Mouse (Mus musculus): ENCODE data around the gene Dph2. TPM values are rescaled to one million over a fixed set of nuclear protein-coding genes. Genes with fewer than 3 reads are reported as not detected.

Dph2 gene
- polyA plus RNA-seq, 1 experiment from 2014 or later: 10.6 TPM

DNA sequence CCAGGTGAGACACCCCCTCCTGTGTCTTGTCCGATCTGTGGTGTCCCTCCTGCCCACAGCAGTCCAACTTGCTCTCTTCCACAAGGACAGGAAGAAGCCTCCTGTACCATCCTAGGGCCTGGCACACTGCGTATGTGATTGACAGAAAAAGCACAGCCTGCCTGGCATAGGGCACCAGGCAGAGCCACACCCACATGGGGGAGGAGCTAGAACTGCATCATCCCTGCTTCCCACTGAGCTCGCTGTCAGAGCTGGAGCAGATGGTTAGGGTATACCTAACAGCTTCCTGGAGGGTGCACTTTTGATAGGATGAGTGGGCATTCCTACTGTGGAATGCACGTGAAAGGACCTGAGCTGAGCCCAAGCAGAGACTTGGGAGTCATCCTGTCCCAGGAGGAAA lies 29.0 kb downstream of the Dph2 start:
- peak; percentile 36; the same call in 1 of the 2 replicates for ATAC-seq (ENCODE audit: insufficient number of reproducible peaks, insufficient read depth, low FRiP score, low read depth)

DNA sequence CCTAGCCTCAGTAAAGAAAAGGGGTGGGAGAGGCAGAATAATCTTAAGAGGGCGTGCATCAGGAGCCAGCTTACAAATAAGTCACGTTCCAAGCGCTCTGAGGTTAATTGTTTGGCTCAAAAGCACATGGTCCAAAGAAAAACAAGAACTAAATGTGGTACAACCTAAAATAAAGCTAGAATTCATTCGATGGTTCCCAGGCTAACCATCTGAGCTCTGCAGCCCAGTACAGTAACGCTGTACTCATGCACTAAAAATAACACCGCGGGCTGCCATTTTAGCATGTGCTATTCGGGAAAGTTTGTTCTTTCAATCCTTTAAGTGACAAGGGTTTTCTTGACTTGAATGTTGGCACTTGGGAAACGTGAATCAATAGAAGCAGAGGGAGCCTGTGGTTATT lies 31.3 kb downstream of the Dph2 start:
- Histone ChIP-seq H3K27ac (replicated peaks in 1 of 2; ENCODE audit: control insufficient read depth in 1 of 2, insufficient read depth in 1 of 2, low read depth in 2 of 2, low read length in 2 of 2) (no peak overlapping the region), H3K27me3 (ENCODE audit: control insufficient read depth, insufficient read depth, low read length) (no peaks in the 10 kb centered on the region; the same call in 1 of the 2 replicates), H3K36me3 (ENCODE audit: control insufficient read depth, insufficient read depth, low read length) (0 out of 2 replicates have a peak, but pooled peaks cover 6% of the 10 kb centered on the region), H3K4me3 (ENCODE audit: control insufficient read depth in 1 of 2, insufficient read depth in 1 of 2, low read depth in 1 of 2, low read length in 2 of 2) (no peak overlapping the region), H3K4me1 (ENCODE audit: control insufficient read depth in 2 of 2, insufficient read depth in 2 of 2, low read length in 2 of 2) (peaks cover 2 to 4% of the 10 kb centered on the region in 2 experiments; a peak in 2 of 4 replicates), H3K9me3 (ENCODE audit: control insufficient read depth, low read length) (no peaks in the 10 kb centered on the region), H3K4me2 (ENCODE audit: low read length) (no peak overlapping the region), H3K9ac (ENCODE audit: low read length) (no peak overlapping the region)
- no peak for ATAC-seq (ENCODE audit: insufficient number of reproducible peaks, insufficient read depth, low FRiP score, low read depth)
- 78% methylated on average over 9 of the region's 9 CpGs for WGBS

More for the DNA sequence above, 29.0 kb downstream of the Dph2 start:
- Histone ChIP-seq H3K4me2 (ENCODE audit: low read length) (no peak overlapping the region), H3K36me3 (ENCODE audit: control insufficient read depth, insufficient read depth, low read length) (no peaks in the 10 kb centered on the region), H3K27ac (replicated peaks in 1 of 2; ENCODE audit: control insufficient read depth in 1 of 2, insufficient read depth in 1 of 2, low read depth in 2 of 2, low read length in 2 of 2) (no peak overlapping the region), H3K4me3 (ENCODE audit: control insufficient read depth in 1 of 2, insufficient read depth in 1 of 2, low read depth in 1 of 2, low read length in 2 of 2) (no peak overlapping the region), H3K27me3 (ENCODE audit: control insufficient read depth, insufficient read depth, low read length) (peaks cover 7% of the 10 kb centered on the region; the same call in 1 of the 2 replicates), H3K9me3 (ENCODE audit: control insufficient read depth, low read length) (no peaks in the 10 kb centered on the region), H3K9ac (ENCODE audit: low read length) (no peak overlapping the region), H3K4me1 (ENCODE audit: control insufficient read depth in 2 of 2, insufficient read depth in 2 of 2, low read length in 2 of 2) (peaks cover 10 to 11% of the 10 kb centered on the region in 2 experiments; a peak in 2 of 4 replicates)
- 39% methylated on average over 4 of the region's 4 CpGs for WGBS

DNA sequence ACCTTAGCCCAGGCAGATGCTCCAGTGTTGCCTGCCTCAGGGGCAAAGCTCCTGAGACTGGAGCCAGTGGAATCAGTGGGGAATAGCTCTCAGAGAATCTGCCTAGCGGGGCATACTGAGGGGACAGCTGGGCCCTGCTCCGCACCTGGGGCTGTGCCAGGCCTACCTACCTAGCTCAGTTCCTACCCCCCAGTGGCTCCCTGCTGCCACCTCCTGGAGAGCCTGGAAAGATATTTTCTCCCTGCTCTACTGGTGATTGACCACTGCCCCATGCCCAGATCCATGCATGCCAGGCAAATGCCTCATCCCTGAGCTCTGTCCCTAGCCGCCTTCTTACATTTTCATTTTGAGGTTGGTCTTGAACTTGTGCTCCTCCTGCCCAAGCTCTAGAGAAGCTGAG lies 33.0 kb downstream of the Dph2 start:
- H3K27ac ChIP-seq (replicated peaks in 1 of 2; ENCODE audit: control insufficient read depth in 1 of 2, insufficient read depth in 1 of 2, low read depth in 2 of 2, low read length in 2 of 2): no peak overlapping the region
- ATAC-seq (ENCODE audit: insufficient number of reproducible peaks, insufficient read depth, low FRiP score, low read depth): no peak

DNA sequence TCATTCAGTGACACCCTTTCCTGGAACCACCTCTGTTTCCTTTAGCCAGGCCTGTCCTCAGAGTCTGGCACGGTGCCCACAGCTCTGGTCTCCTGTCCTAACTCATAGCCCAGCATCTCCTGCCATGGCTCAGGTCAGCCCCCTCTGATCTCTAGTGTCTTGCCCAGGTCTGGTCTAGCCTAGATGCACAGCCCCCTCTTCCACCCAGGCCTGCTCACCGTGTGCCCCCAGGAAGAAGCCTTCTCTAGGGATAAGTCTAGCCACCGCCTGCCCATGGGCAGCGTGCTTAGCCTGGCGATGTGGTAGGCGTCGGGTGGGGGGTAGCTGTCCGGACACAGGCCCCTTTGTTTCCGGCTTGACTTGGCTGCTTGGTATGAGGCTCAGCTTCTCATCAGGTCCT lies 36.7 kb downstream of the Dph2 start:
- no peak overlapping the region for H3K4me2 ChIP-seq (ENCODE audit: low read length)
- H3K27me3 ChIP-seq (ENCODE audit: control insufficient read depth, insufficient read depth, low read length): no peaks in the 10 kb centered on the region; the same call in 1 of the 2 replicates
- H3K9ac ChIP-seq (ENCODE audit: low read length): no peak overlapping the region
- peaks cover 10% of the 10 kb centered on the region in 2 experiments for H3K4me1 ChIP-seq (ENCODE audit: control insufficient read depth in 2 of 2, insufficient read depth in 2 of 2, low read length in 2 of 2)
- 0 out of 2 replicates have a peak, but pooled peaks cover 6% of the 10 kb centered on the region for H3K36me3 ChIP-seq (ENCODE audit: control insufficient read depth, insufficient read depth, low read length)
- WGBS: 79% methylated on average over 9 of the region's 9 CpGs
- no peak overlapping the region for H3K27ac ChIP-seq (replicated peaks in 1 of 2; ENCODE audit: control insufficient read depth in 1 of 2, insufficient read depth in 1 of 2, low read depth in 2 of 2, low read length in 2 of 2)
- H3K9me3 ChIP-seq (ENCODE audit: control insufficient read depth, low read length): no peaks in the 10 kb centered on the region
- no peak for ATAC-seq (ENCODE audit: insufficient number of reproducible peaks, insufficient read depth, low FRiP score, low read depth)
- no peak overlapping the region for H3K4me3 ChIP-seq (ENCODE audit: control insufficient read depth in 1 of 2, insufficient read depth in 1 of 2, low read depth in 1 of 2, low read length in 2 of 2)

More for the DNA sequence above, 33.0 kb downstream of the Dph2 start:
- no peak overlapping the region for H3K4me2 ChIP-seq (ENCODE audit: low read length)
- H3K4me3 ChIP-seq (ENCODE audit: control insufficient read depth in 1 of 2, insufficient read depth in 1 of 2, low read depth in 1 of 2, low read length in 2 of 2): no peak overlapping the region
- H3K9me3 ChIP-seq (ENCODE audit: control insufficient read depth, low read length): no peaks in the 10 kb centered on the region
- 0 out of 2 replicates have a peak, but pooled peaks cover 6% of the 10 kb centered on the region for H3K36me3 ChIP-seq (ENCODE audit: control insufficient read depth, insufficient read depth, low read length)
- H3K27me3 ChIP-seq (ENCODE audit: control insufficient read depth, insufficient read depth, low read length): no peaks in the 10 kb centered on the region; the same call in 1 of the 2 replicates
- peaks cover 12% of the 10 kb centered on the region in 2 experiments for H3K4me1 ChIP-seq (ENCODE audit: control insufficient read depth in 2 of 2, insufficient read depth in 2 of 2, low read length in 2 of 2)
- WGBS: 78% methylated on average over 3 of the region's 3 CpGs
- no peak overlapping the region for H3K9ac ChIP-seq (ENCODE audit: low read length)

DNA sequence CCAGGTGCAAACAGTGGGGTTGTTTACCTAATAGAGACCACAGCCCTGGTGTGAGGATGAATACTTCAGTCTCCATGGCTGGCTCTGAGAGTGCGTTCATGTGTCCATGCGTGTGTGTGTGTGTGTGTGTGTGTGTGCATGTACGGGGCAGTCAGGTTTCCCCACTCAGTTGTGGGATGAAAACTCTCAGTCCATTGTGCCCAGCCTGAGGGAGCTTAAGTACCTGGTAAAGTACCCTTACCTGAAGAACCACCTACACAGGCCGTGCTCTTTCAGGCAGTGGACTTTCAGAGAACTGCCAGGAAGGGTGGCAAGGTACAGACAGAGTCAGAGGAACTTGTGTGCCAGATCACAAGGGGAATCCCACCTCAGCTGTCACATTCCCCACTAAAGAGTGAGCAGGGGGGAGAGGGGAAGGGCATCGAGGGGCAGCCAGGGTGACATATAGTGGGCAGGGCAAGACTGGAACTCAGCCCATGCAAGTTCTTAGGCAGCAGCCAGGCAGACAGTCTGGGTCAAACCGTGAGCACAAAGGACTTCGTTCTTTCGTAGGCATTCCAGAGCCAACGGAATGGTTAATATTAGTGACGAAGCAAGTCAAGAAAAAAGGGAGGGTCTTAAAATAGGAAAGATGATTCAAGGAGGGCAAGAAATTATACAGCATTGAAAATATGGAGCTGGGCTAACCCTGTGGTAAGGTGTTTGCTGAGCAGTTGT lies 39.5 kb downstream of the Dph2 start:
- ATAC-seq (ENCODE audit: insufficient number of reproducible peaks, insufficient read depth, low FRiP score, low read depth): no peak
- Histone ChIP-seq H3K9ac (ENCODE audit: low read length) (no peak overlapping the region), H3K4me2 (ENCODE audit: low read length) (no peak overlapping the region), H3K27ac (replicated peaks in 1 of 2; ENCODE audit: control insufficient read depth in 1 of 2, insufficient read depth in 1 of 2, low read depth in 2 of 2, low read length in 2 of 2) (no peak overlapping the region), H3K36me3 (ENCODE audit: control insufficient read depth, insufficient read depth, low read length) (0 out of 2 replicates have a peak, but pooled peaks cover 3% of the 10 kb centered on the region), H3K27me3 (ENCODE audit: control insufficient read depth, insufficient read depth, low read length) (no peaks in the 10 kb centered on the region), H3K4me1 (ENCODE audit: control insufficient read depth in 2 of 2, insufficient read depth in 2 of 2, low read length in 2 of 2) (peaks cover 13 to 15% of the 10 kb centered on the region in 2 experiments), H3K9me3 (ENCODE audit: control insufficient read depth, low read length) (no peaks in the 10 kb centered on the region), H3K4me3 (ENCODE audit: control insufficient read depth in 1 of 2, insufficient read depth in 1 of 2, low read depth in 1 of 2, low read length in 2 of 2) (no peak overlapping the region)
- WGBS: 86% methylated on average over 10 of the region's 10 CpGs

DNA sequence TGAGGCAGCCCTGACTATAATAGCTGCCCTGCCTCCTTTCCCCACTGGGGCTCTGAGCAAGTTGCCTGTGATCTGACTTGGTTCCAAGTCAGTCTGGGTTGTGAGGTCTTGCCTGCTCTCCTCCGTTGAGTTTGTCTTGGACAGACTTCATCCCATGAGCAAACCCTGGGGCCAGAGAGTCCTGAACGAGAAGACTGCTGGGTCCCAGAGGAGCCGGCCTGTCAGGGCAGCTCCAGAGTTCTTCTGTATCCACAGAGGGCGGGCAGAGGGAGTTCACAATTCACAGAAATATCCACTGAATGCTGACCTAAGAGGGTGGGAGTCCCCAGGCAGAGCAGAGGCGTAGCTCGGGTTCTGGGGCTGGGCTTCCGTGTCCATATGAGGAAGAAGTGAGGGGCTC lies 41.0 kb downstream of the Dph2 start:
- WGBS: 62% methylated on average over 7 of the region's 7 CpGs

DNA sequence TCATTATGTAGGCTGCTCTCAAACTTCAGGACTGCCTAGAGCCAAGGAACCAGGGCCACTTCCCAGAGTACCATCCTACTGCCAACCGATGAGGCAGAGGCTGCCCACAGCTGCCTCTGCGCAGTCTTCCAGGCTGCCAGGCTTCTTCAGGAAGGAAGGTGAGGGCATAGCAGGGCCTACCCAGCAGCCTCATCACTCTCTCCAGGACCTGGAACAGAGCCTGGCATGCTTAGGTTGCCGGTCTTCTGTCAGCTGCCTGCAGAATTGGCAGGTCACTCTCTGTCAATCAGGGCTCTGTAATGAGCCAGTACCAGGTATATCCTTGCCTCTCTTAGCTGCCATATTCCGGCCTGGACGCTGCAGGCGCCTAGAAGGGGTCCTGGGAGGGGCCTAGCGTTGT lies 41.7 kb downstream of the Dph2 start:
- Histone ChIP-seq H3K4me2 (ENCODE audit: low read length) (no peak overlapping the region), H3K4me3 (ENCODE audit: control insufficient read depth in 1 of 2, insufficient read depth in 1 of 2, low read depth in 1 of 2, low read length in 2 of 2) (no peak overlapping the region), H3K27ac (replicated peaks in 1 of 2; ENCODE audit: control insufficient read depth in 1 of 2, insufficient read depth in 1 of 2, low read depth in 2 of 2, low read length in 2 of 2) (no peak overlapping the region), H3K27me3 (ENCODE audit: control insufficient read depth, insufficient read depth, low read length) (no peaks in the 10 kb centered on the region), H3K4me1 (ENCODE audit: control insufficient read depth in 2 of 2, insufficient read depth in 2 of 2, low read length in 2 of 2) (peaks cover 12% of the 10 kb centered on the region in 2 experiments), H3K9ac (ENCODE audit: low read length) (no peak overlapping the region), H3K36me3 (ENCODE audit: control insufficient read depth, insufficient read depth, low read length) (no peaks in the 10 kb centered on the region), H3K9me3 (ENCODE audit: control insufficient read depth, low read length) (no peaks in the 10 kb centered on the region)
- WGBS: 79% methylated on average over 7 of the region's 7 CpGs
- ATAC-seq (ENCODE audit: insufficient number of reproducible peaks, insufficient read depth, low FRiP score, low read depth): no peak

More for the DNA sequence above, 41.0 kb downstream of the Dph2 start:
- Histone ChIP-seq H3K4me2 (ENCODE audit: low read length) (no peak overlapping the region), H3K9ac (ENCODE audit: low read length) (no peak overlapping the region), H3K36me3 (ENCODE audit: control insufficient read depth, insufficient read depth, low read length) (no peaks in the 10 kb centered on the region), H3K27ac (replicated peaks in 1 of 2; ENCODE audit: control insufficient read depth in 1 of 2, insufficient read depth in 1 of 2, low read depth in 2 of 2, low read length in 2 of 2) (no peak overlapping the region), H3K4me3 (ENCODE audit: control insufficient read depth in 1 of 2, insufficient read depth in 1 of 2, low read depth in 1 of 2, low read length in 2 of 2) (no peak overlapping the region), H3K4me1 (ENCODE audit: control insufficient read depth in 2 of 2, insufficient read depth in 2 of 2, low read length in 2 of 2) (peaks cover 13 to 15% of the 10 kb centered on the region in 2 experiments), H3K9me3 (ENCODE audit: control insufficient read depth, low read length) (no peaks in the 10 kb centered on the region), H3K27me3 (ENCODE audit: control insufficient read depth, insufficient read depth, low read length) (no peaks in the 10 kb centered on the region)
- no peak for ATAC-seq (ENCODE audit: insufficient number of reproducible peaks, insufficient read depth, low FRiP score, low read depth)
